Mouse (Mus musculus) forebrain, embryonic 16.5 days (tissue): ENCODE data around the gene Nudt16l1. TPM values are rescaled to one million over a fixed set of nuclear protein-coding genes. Genes with fewer than 3 reads are reported as not detected.
A peak's percentile ranks its signal among the peaks of the same experiment; 100 is the strongest.

Experiments
- ATAC-seq: fragments of 200-750 bp; cut with Nextera tagmentation; 2 replicates; pipeline ENCODE4 v1.8.0; 2017; ENCODE audit warnings: mild to moderate bottlenecking, moderate library complexity
- H3K27ac ChIP-seq: fragments of 300-500 bp; sonication (generic); 2 replicates; pipeline ENCODE4 v1.5.1; 2014; ENCODE audit warnings: low read length, control low read depth
- H3K27me3 ChIP-seq: fragments of 300-500 bp; sonication (generic); replicated peaks from 2 replicates; pipeline ENCODE4 v1.6.1; 2014; ENCODE audit warnings: low read length; ENCODE audit not compliant: control insufficient read depth, insufficient read depth
- H3K36me3 ChIP-seq: fragments of 300-500 bp; sonication (generic); 2 replicates; pipeline ENCODE4 v1.6.1; 2014; ENCODE audit not compliant: control insufficient read depth, insufficient read depth
- H3K4me1 ChIP-seq: fragments of 300-500 bp; sonication (generic); replicated peaks from 2 replicates; pipeline ENCODE4 v1.6.1; 2014; ENCODE audit warnings: low read length; ENCODE audit not compliant: control insufficient read depth, insufficient read depth
- H3K4me2 ChIP-seq: fragments of 300-500 bp; sonication (generic); 2 replicates; pipeline ENCODE4 v1.6.1; 2014; ENCODE audit warnings: mild to moderate bottlenecking, low read length, control low read depth
- H3K4me3 ChIP-seq: fragments of 300-500 bp; sonication (generic); replicated peaks from 2 replicates; pipeline ENCODE4 v1.5.1; 2014; ENCODE audit warnings: mild to moderate bottlenecking, low read length, control low read depth
- H3K9ac ChIP-seq: fragments of 300-500 bp; sonication (generic); replicated peaks from 2 replicates; pipeline ENCODE4 v1.6.1; 2014; ENCODE audit warnings: low read depth, low read length, control low read depth
- H3K9me3 ChIP-seq: fragments of 300-500 bp; sonication (generic); 2 replicates; pipeline ENCODE4 v1.6.1; 2016; ENCODE audit warnings: low read length; ENCODE audit not compliant: control insufficient read depth
- WGBS: fragments of 180-500 bp; shearing (Covaris S2); extraction: QIAGEN DNeasy Blood & Tissue Kit; methylation state at CpG from one replicate; pipeline ENCODE4 v1.1.7; 2014; 5-methylcytosine and 5-hydroxymethylcytosine counted together
- polyA plus RNA-seq: library from polyadenylated mRNA; unstranded; fragments of >200 nt; fragmentation: Nextera tagmentation; extraction: Ambion mirVana; gene quantifications from 2 replicates; pipeline ENCODE4 v1.2.1, GENCODE M21; 2015

The Nudt16l1 gene
- polyA plus RNA-seq, 1 experiment from 2014 or later = 139 TPM

- Histone ChIP-seq H3K4me3 (no peak overlapping the region), H3K27me3 (no peaks in the 10 kb centered on the region), H3K9ac (no peak overlapping the region), H3K36me3 (peaks cover 28% of the 10 kb centered on the region), H3K4me2 (no peak overlapping the region), H3K4me1 (no peaks in the 10 kb centered on the region), H3K9me3 (no peaks in the 10 kb centered on the region), H3K27ac (no peak overlapping the region)
- ATAC-seq = no peak
- WGBS = 87% methylated on average over 3 of the region's 3 CpGs
Measured at GRCm38 (mm10) chr16:4932429-4932828, 6.1 kb upstream of the Nudt16l1 start.

GRCm38 (mm10) chr16:4935430-4935829 lies 3.1 kb upstream of the Nudt16l1 start:
- H3K4me1 ChIP-seq = peaks cover 14% of the 10 kb centered on the region
- H3K9ac ChIP-seq = no peak overlapping the region
- H3K9me3 ChIP-seq = no peaks in the 10 kb centered on the region
- no peak overlapping the region for H3K4me3 ChIP-seq
- H3K36me3 ChIP-seq = peaks cover 21% of the 10 kb centered on the region
- H3K4me2 ChIP-seq = no peak overlapping the region
- no peak overlapping the region for H3K27ac ChIP-seq
- no peaks in the 10 kb centered on the region for H3K27me3 ChIP-seq
- ATAC-seq = no peak
- 97% methylated on average over 31 of the region's 31 CpGs for WGBS

GRCm38 (mm10) chr16:4935931-4936703 lies 2.4 kb upstream of the Nudt16l1 start:
- Histone ChIP-seq H3K4me2 (no peak overlapping the region), H3K27ac (no peak overlapping the region), H3K4me1 (peaks cover 16% of the 10 kb centered on the region), H3K9ac (no peak overlapping the region), H3K27me3 (no peaks in the 10 kb centered on the region), H3K36me3 (peaks cover 21% of the 10 kb centered on the region), H3K9me3 (no peaks in the 10 kb centered on the region), H3K4me3 (no peak overlapping the region)
- ATAC-seq = no peak
- 90% methylated on average over 10 of the region's 10 CpGs for WGBS

- no peak overlapping the region for H3K4me3 ChIP-seq
- H3K27me3 ChIP-seq = no peaks in the 10 kb centered on the region
- peaks cover 27% of the 10 kb centered on the region for H3K36me3 ChIP-seq
- H3K27ac ChIP-seq = no peak overlapping the region
- no peak overlapping the region for H3K4me2 ChIP-seq
- peaks cover 16% of the 10 kb centered on the region for H3K4me1 ChIP-seq
- no peak overlapping the region for H3K9ac ChIP-seq
- H3K9me3 ChIP-seq = no peaks in the 10 kb centered on the region
- no peak for ATAC-seq
- 92% methylated on average over 8 of the region's 8 CpGs for WGBS
Measured at GRCm38 (mm10) chr16:4937351-4938190, 990 bp upstream of the Nudt16l1 start.

GRCm38 (mm10) chr16:4938989-4939388 lies 428 bp downstream of the Nudt16l1 start:
- Histone ChIP-seq H3K27me3 (no peaks in the 10 kb centered on the region), H3K27ac (peak overlapping the region; percentile 65), H3K4me1 (peaks cover 16% of the 10 kb centered on the region), H3K9me3 (no peaks in the 10 kb centered on the region), H3K36me3 (peaks cover 23% of the 10 kb centered on the region), H3K4me2 (peak overlapping the region; percentile 90), H3K9ac (peak overlapping the region; percentile 91), H3K4me3 (peak overlapping the region; percentile 90)
- WGBS = 0% methylated on average over 28 of the region's 28 CpGs
- ATAC-seq = peak; percentile 97

GRCm38 (mm10) chr16:4939412-4939811 lies 851 bp downstream of the Nudt16l1 start:
- peak; percentile 61 for ATAC-seq
- Histone ChIP-seq H3K27ac (peak overlapping the region; percentile 65), H3K9ac (peak overlapping the region; percentile 91), H3K36me3 (peaks cover 23% of the 10 kb centered on the region), H3K4me3 (peak overlapping the region; percentile 90), H3K4me1 (peaks cover 16% of the 10 kb centered on the region), H3K4me2 (peak overlapping the region; percentile 90), H3K27me3 (no peaks in the 10 kb centered on the region), H3K9me3 (no peaks in the 10 kb centered on the region)
- 1% methylated on average over 16 of the region's 16 CpGs for WGBS

GRCm38 (mm10) chr16:4940311-4940850 lies 1.8 kb downstream of the Nudt16l1 start:
- 90% methylated on average over 10 of the region's 10 CpGs for WGBS
- H3K36me3 ChIP-seq = peaks cover 20% of the 10 kb centered on the region
- no peaks in the 10 kb centered on the region for H3K9me3 ChIP-seq
- H3K9ac ChIP-seq = no peak overlapping the region
- no peak overlapping the region for H3K4me2 ChIP-seq
- H3K27me3 ChIP-seq = no peaks in the 10 kb centered on the region
- no peak for ATAC-seq
- peaks cover 16% of the 10 kb centered on the region for H3K4me1 ChIP-seq
- no peak overlapping the region for H3K27ac ChIP-seq
- H3K4me3 ChIP-seq = no peak overlapping the region

- no peak overlapping the region for H3K4me2 ChIP-seq
- H3K27ac ChIP-seq = no peak overlapping the region
- H3K9me3 ChIP-seq = no peaks in the 10 kb centered on the region
- no peak overlapping the region for H3K9ac ChIP-seq
- no peak for ATAC-seq
- no peaks in the 10 kb centered on the region for H3K27me3 ChIP-seq
- no peak overlapping the region for H3K4me3 ChIP-seq
- peaks cover 16% of the 10 kb centered on the region for H3K4me1 ChIP-seq
- H3K36me3 ChIP-seq = peaks cover 20% of the 10 kb centered on the region
Measured at GRCm38 (mm10) chr16:4941016-4941415, 2.5 kb downstream of the Nudt16l1 start.

- Histone ChIP-seq H3K27me3 (no peaks in the 10 kb centered on the region), H3K9me3 (no peaks in the 10 kb centered on the region), H3K9ac (no peak overlapping the region), H3K4me2 (no peak overlapping the region), H3K4me3 (no peak overlapping the region), H3K4me1 (peaks cover 16% of the 10 kb centered on the region), H3K36me3 (peaks cover 20% of the 10 kb centered on the region), H3K27ac (no peak overlapping the region)
- WGBS = 91% methylated on average over 8 of the region's 8 CpGs
- ATAC-seq = no peak
Measured at GRCm38 (mm10) chr16:4942868-4943267, 4.3 kb downstream of the Nudt16l1 start.
